Comparison of ENCODE assay signal across 9 mouse cellular contexts in genomic region chr4:41568239-41568638, GRCm38 (mm10). TPM values are rescaled to one million over a fixed set of nuclear protein-coding genes. Genes with fewer than 3 reads are reported as not detected.
DNase-seq lines count a peak whose midpoint lies in the region; ATAC-seq lines count a peak whose summit lies in the region.
"Had no signal": no experiment of that assay in that cellular context is flagged by ENCODE, and none has a peak within 500 bp of the region (broad histone marks: within the 10 kb centered on the region; RNA-seq: fewer than 3 reads in every experiment).

No protein-coding gene starts in this region.

- peak; percentile 51 to 61 for DNase-seq in left cerebral cortex, adult 18-20 months (ENCODE audit: low spot score in 2 of 2)
- no peak for DNase-seq in left cerebral cortex, adult 11 months (ENCODE audit: low spot score)
- DNase-seq in cerebellum, postnatal 10 days = peak; percentile 81
- DNase-seq in kidney, postnatal 25 days = peak; percentile 54 to 73
- DNase-seq in lung, adult 18-20 months = peak; percentile 76 to 82
- DNase-seq in retina, postnatal 1 day = peak; percentile 53
- no peak for DNase-seq in urinary bladder, postnatal 25 days (ENCODE audit: low spot score)

- H3K36me3 ChIP-seq in heart, embryonic 12.5 days = no peaks in the 10 kb centered on the region

- H3K4me3 ChIP-seq in heart, embryonic 12.5 days = peak overlapping the region; percentile 73

- H3K9ac ChIP-seq in heart, embryonic 12.5 days = peak overlapping the region; percentile 85

- no peak for ATAC-seq in heart, embryonic 12.5 days (ENCODE audit: insufficient number of reproducible peaks, low FRiP score)

- H3K27me3 ChIP-seq in heart, embryonic 12.5 days (replicated peaks) = peaks cover 13% of the 10 kb centered on the region; the same call in 1 of the 2 replicates

- H3K4me2 ChIP-seq in heart, embryonic 12.5 days = peak overlapping the region; percentile 96

- H3K4me1 ChIP-seq in heart, embryonic 12.5 days (replicated peaks) = peaks cover 13% of the 10 kb centered on the region

- WGBS in heart, embryonic 12.5 days = 8% methylated on average over 19 of the region's 19 CpGs

- no peaks in the 10 kb centered on the region for H3K9me3 ChIP-seq in heart, embryonic 12.5 days (replicated peaks)

- H3K27ac ChIP-seq in heart, embryonic 12.5 days (ENCODE audit: poor library complexity, severe bottlenecking) = no peak overlapping the region; the same call in 1 of the 2 replicates

RNA-seq across cellular contexts. Expression of gene Fam219a, which starts 1.1 kb away (rescaled TPM):
- 100 to 1,000 TPM; 198 TPM for total RNA-seq in left cerebral cortex, adult 18-20 months (2021)
- 2.2 and 2.6 TPM in 2 replicates for polyA plus RNA-seq in heart, embryonic 12.5 days (2016; fragmentation: Nextera tagmentation; extraction: Ambion mirVana)

RNA-seq across cellular contexts. Expression of gene Dnaic1, which starts 1.3 kb away (rescaled TPM):
- total RNA-seq in left cerebral cortex, adult 18-20 months (2021) = 1 to 10 TPM; 6.6 to 9.1 TPM
- polyA plus RNA-seq in heart, embryonic 12.5 days (2016; fragmentation: Nextera tagmentation; extraction: Ambion mirVana) = 1.4 and 2.1 TPM in 2 replicates
- total RNA-seq: neutrophil, adult 5-6 weeks had no signal

RNA-seq across cellular contexts. Expression of gene 1110017D15Rik, which starts 51.1 kb away (rescaled TPM):
- total RNA-seq in left cerebral cortex, adult 18-20 months (2021) = 1 to 10 TPM; 5.1 to 5.7 TPM
- polyA plus RNA-seq in heart, embryonic 12.5 days (2016; fragmentation: Nextera tagmentation; extraction: Ambion mirVana) = not detected in 2 replicates
- total RNA-seq: neutrophil, adult 5-6 weeks had no signal

Comparison
In these comparisons a context has a peak if more than half of its experiments do, and no peak if none do; other contexts are left out.
1. DNase-seq: peak in left cerebral cortex, adult 18-20 months (2 of 2), cerebellum, postnatal 10 days (2 of 2), kidney, postnatal 25 days (2 of 2), lung, adult 18-20 months (2 of 2) and retina, postnatal 1 day (single experiment); none in left cerebral cortex, adult 11 months (single experiment) and urinary bladder, postnatal 25 days (single experiment).